In genomic region chr7:45069671-45070070, GRCm38 (mm10) we compare ENCODE assay signal across 15 mouse cellular contexts. TPM values are rescaled to one million over a fixed set of nuclear protein-coding genes. Genes with fewer than 3 reads are reported as not detected.
DNase-seq lines count a peak whose midpoint lies in the region; ATAC-seq lines count a peak whose summit lies in the region.
"Had no signal": no experiment of that assay in that cellular context is flagged by ENCODE, and none has a peak within 500 bp of the region (broad histone marks: within the 10 kb centered on the region; RNA-seq: fewer than 3 reads in every experiment).

No protein-coding gene starts in this region.

- DNase-seq in CD4-positive, CD25-positive, alpha-beta regulatory T cell, adult 2 months (ENCODE audit: low read depth, low spot score) = peak; percentile 50
- peak; percentile 44 for DNase-seq in T-cell, adult 2 months (ENCODE audit: low spot score)
- no peak for DNase-seq in right cerebral cortex, postnatal 10 days (ENCODE audit: low spot score in 2 of 2)
- no peak for DNase-seq in thymus, adult 18-20 months
- no peak for DNase-seq in liver
- DNase-seq: adrenal gland, adult 8-10 months; adrenal gland, postnatal 36 days; cerebellum, adult 8-10 months; cerebellum, postnatal 25 days; gastrocnemius, postnatal 25 days; heart, adult 11 months; heart, postnatal 36 days had no signal

- ATAC-seq in megakaryocyte, adult 5-6 weeks (ENCODE audit: poor library complexity, severe bottlenecking) = peak; percentile 46; the same call in 1 of the 2 replicates
- ATAC-seq: forebrain, embryonic 15.5 days; Patski had no signal

RNA-seq across cellular contexts. Expression of gene Prrg2, which starts 7.2 kb away (rescaled TPM):
- 6.6 and 8.9 TPM in 2 replicates for total RNA-seq in megakaryocyte, adult 5-6 weeks (2015)
- 5.4 TPM in 2 replicates for total RNA-seq in megakaryocyte, adult 5-6 weeks (2017)

RNA-seq across cellular contexts. Expression of gene Nosip, which starts 7.4 kb away (rescaled TPM):
- total RNA-seq in megakaryocyte, adult 5-6 weeks (2015) = 41.4 and 46.3 TPM in 2 replicates
- total RNA-seq in megakaryocyte, adult 5-6 weeks (2017) = 54.2 and 56.8 TPM in 2 replicates

RNA-seq across cellular contexts. Expression of gene Prr12, which starts 17.0 kb away (rescaled TPM):
- 15.4 and 16.3 TPM in 2 replicates for total RNA-seq in megakaryocyte, adult 5-6 weeks (2015)
- total RNA-seq in megakaryocyte, adult 5-6 weeks (2017) = 1.9 and 3.0 TPM in 2 replicates

RNA-seq across cellular contexts. Expression of gene Rcn3, which starts 22.4 kb away (rescaled TPM):
- total RNA-seq in megakaryocyte, adult 5-6 weeks (2015) = 4.5 and 5.8 TPM in 2 replicates
- total RNA-seq in megakaryocyte, adult 5-6 weeks (2017) = 7.8 and 18.1 TPM in 2 replicates

RNA-seq across cellular contexts. Expression of gene Fcgrt, which starts 34.0 kb away (rescaled TPM):
- total RNA-seq in megakaryocyte, adult 5-6 weeks (2015) = 22.0 and 22.5 TPM in 2 replicates
- 64.1 and 69.0 TPM in 2 replicates for total RNA-seq in megakaryocyte, adult 5-6 weeks (2017)

Comparison
In these comparisons a context has a peak if more than half of its experiments do, and no peak if none do; other contexts are left out.
1. DNase-seq: peak in CD4-positive, CD25-positive, alpha-beta regulatory T cell, adult 2 months (single experiment) and T-cell, adult 2 months (single experiment); none in right cerebral cortex, postnatal 10 days (0 of 2), thymus, adult 18-20 months (0 of 2) and liver (single experiment).